In genomic region chr8:124393927-124394326, GRCm38 (mm10) we compare ENCODE assay signal across 11 mouse cellular contexts. TPM values are rescaled to one million over a fixed set of nuclear protein-coding genes. Genes with fewer than 3 reads are reported as not detected.
DNase-seq lines count a peak whose midpoint lies in the region; ATAC-seq and TF ChIP-seq lines count a peak whose summit lies in the region.
"Had no signal": no experiment of that assay in that cellular context is flagged by ENCODE, and none has a peak within 500 bp of the region (broad histone marks: within the 10 kb centered on the region; RNA-seq: fewer than 3 reads in every experiment).

No protein-coding gene starts in this region.

- no peak for DNase-seq in forebrain, postnatal 0 days
- peak; percentile 38 for DNase-seq in lung, embryonic 14.5 days
- no peak for DNase-seq in lung, adult 18-20 months
- DNase-seq in ES-E14 (ENCODE audit: low read depth, low spot score) = peak; percentile 59
- no peak for DNase-seq in forebrain, embryonic 11.5 days (ENCODE audit: low spot score)
- DNase-seq: adrenal gland, postnatal 36 days had no signal

- H3K36me3 ChIP-seq in forebrain, postnatal 0 days (ENCODE audit: insufficient read depth) = no peaks in the 10 kb centered on the region
- H3K36me3 ChIP-seq in forebrain, embryonic 15.5 days = no peaks in the 10 kb centered on the region
- H3K36me3 ChIP-seq in lung, embryonic 14.5 days (ENCODE audit: insufficient read depth) = no peaks in the 10 kb centered on the region
- no peaks in the 10 kb centered on the region for H3K36me3 ChIP-seq in ES-E14 (ENCODE audit: control insufficient read depth, insufficient read depth, low read length, poor library complexity, severe bottlenecking)
- H3K36me3 ChIP-seq in forebrain, embryonic 13.5 days (ENCODE audit: poor library complexity, severe bottlenecking) = no peaks in the 10 kb centered on the region
- no peaks in the 10 kb centered on the region for H3K36me3 ChIP-seq in forebrain, embryonic 11.5 days (ENCODE audit: control insufficient read depth, insufficient read depth, low read length)
- H3K36me3 ChIP-seq: neural tube, embryonic 13.5 days had no signal

- TF ChIP-seq POLR2A in olfactory bulb, adult 2 months (IDR thresholded peaks at IDR 0.05; ENCODE audit: insufficient read depth, low read depth, low read length) = no peak

- H3K4me1 ChIP-seq in forebrain, postnatal 0 days (ENCODE audit: insufficient read depth) = 0 out of 2 replicates have a peak, but pooled peaks cover 7% of the 10 kb centered on the region
- H3K4me1 ChIP-seq in forebrain, embryonic 15.5 days = peaks cover 4% of the 10 kb centered on the region; the same call in 1 of the 2 replicates
- peaks cover 9% of the 10 kb centered on the region; the same call in 1 of the 2 replicates for H3K4me1 ChIP-seq in lung, embryonic 14.5 days (ENCODE audit: insufficient read depth)
- peaks cover 0 to under 1% of the 10 kb centered on the region in 2 experiments; a peak in 1 of 4 replicates for H3K4me1 ChIP-seq in ES-E14 (ENCODE audit: control insufficient read depth in 2 of 2, insufficient read depth in 2 of 2, low read length in 2 of 2, poor library complexity in 1 of 2)
- H3K4me1 ChIP-seq in olfactory bulb, adult 2 months (ENCODE audit: control insufficient read depth, insufficient read depth, low read length) = peaks cover 61% of the 10 kb centered on the region
- peaks cover 2% of the 10 kb centered on the region; the same call in 1 of the 2 replicates for H3K4me1 ChIP-seq in forebrain, embryonic 13.5 days
- no peaks in the 10 kb centered on the region for H3K4me1 ChIP-seq in forebrain, embryonic 11.5 days (replicated peaks; ENCODE audit: control insufficient read depth, insufficient read depth, low read length)

- H3K27me3 ChIP-seq in forebrain, postnatal 0 days (ENCODE audit: insufficient read depth, low read length) = no peaks in the 10 kb centered on the region
- no peaks in the 10 kb centered on the region for H3K27me3 ChIP-seq in forebrain, embryonic 15.5 days
- no peaks in the 10 kb centered on the region for H3K27me3 ChIP-seq in lung, embryonic 14.5 days (ENCODE audit: insufficient read depth, low read length)
- no peaks in the 10 kb centered on the region for H3K27me3 ChIP-seq in forebrain, embryonic 13.5 days
- H3K27me3 ChIP-seq in forebrain, embryonic 11.5 days (ENCODE audit: control insufficient read depth, insufficient read depth, low read length) = no peaks in the 10 kb centered on the region
- H3K27me3 ChIP-seq: neural tube, embryonic 13.5 days had no signal

- no peaks in the 10 kb centered on the region for H3K9me3 ChIP-seq in forebrain, postnatal 0 days (ENCODE audit: low read length)
- no peaks in the 10 kb centered on the region for H3K9me3 ChIP-seq in forebrain, embryonic 15.5 days
- no peaks in the 10 kb centered on the region for H3K9me3 ChIP-seq in lung, embryonic 14.5 days (ENCODE audit: low read depth, low read length)
- H3K9me3 ChIP-seq in ES-E14 (ENCODE audit: control insufficient read depth, insufficient read depth, low read depth, low read length) = no peaks in the 10 kb centered on the region
- no peaks in the 10 kb centered on the region for H3K9me3 ChIP-seq in forebrain, embryonic 13.5 days (replicated peaks)
- H3K9me3 ChIP-seq in forebrain, embryonic 11.5 days (ENCODE audit: control insufficient read depth, low read length) = no peaks in the 10 kb centered on the region
- H3K9me3 ChIP-seq: neural tube, embryonic 13.5 days had no signal

- no peak for ATAC-seq in forebrain, postnatal 0 days
- ATAC-seq in forebrain, embryonic 15.5 days (replicated peaks) = no peak
- no peak for ATAC-seq in lung, embryonic 14.5 days (ENCODE audit: insufficient read depth)
- no peak for ATAC-seq in forebrain, embryonic 13.5 days
- no peak for ATAC-seq in forebrain, embryonic 11.5 days (replicated peaks; ENCODE audit: low FRiP score)
- ATAC-seq: forebrain, embryonic 16.5 days had no signal

- H3K27ac ChIP-seq in forebrain, postnatal 0 days (ENCODE audit: low read depth, low read length) = no peak overlapping the region
- no peak overlapping the region for H3K27ac ChIP-seq in forebrain, embryonic 15.5 days (replicated peaks)
- H3K27ac ChIP-seq in lung, embryonic 14.5 days (ENCODE audit: low read depth) = no peak overlapping the region
- H3K27ac ChIP-seq in ES-E14 (ENCODE audit: insufficient read depth, low read depth, low read length, poor library complexity, severe bottlenecking) = no peak overlapping the region
- H3K27ac ChIP-seq in olfactory bulb, adult 2 months (ENCODE audit: insufficient read depth, low read depth, low read length) = no peak overlapping the region
- H3K27ac ChIP-seq in forebrain, embryonic 13.5 days = no peak overlapping the region
- no peak overlapping the region for H3K27ac ChIP-seq in forebrain, embryonic 11.5 days (ENCODE audit: low read depth, low read length)
- H3K27ac ChIP-seq: neural tube, embryonic 13.5 days had no signal

- no peak overlapping the region for H3K4me3 ChIP-seq in forebrain, postnatal 0 days (ENCODE audit: low read depth, low read length)
- no peak overlapping the region for H3K4me3 ChIP-seq in forebrain, embryonic 15.5 days
- H3K4me3 ChIP-seq in lung, embryonic 14.5 days (ENCODE audit: low read depth, low read length) = no peak overlapping the region
- H3K4me3 ChIP-seq in ES-E14 (ENCODE audit: insufficient read depth in 1 of 2, low read depth in 1 of 2, low read length in 2 of 2, poor library complexity in 1 of 2, severe bottlenecking in 1 of 2) = no peak overlapping the region
- no peak overlapping the region for H3K4me3 ChIP-seq in olfactory bulb, adult 2 months (ENCODE audit: insufficient read depth, low read depth, low read length)
- H3K4me3 ChIP-seq in forebrain, embryonic 13.5 days = no peak overlapping the region
- no peak overlapping the region for H3K4me3 ChIP-seq in forebrain, embryonic 11.5 days (ENCODE audit: low read depth, low read length)
- H3K4me3 ChIP-seq: neural tube, embryonic 13.5 days had no signal

- no peak overlapping the region for H3K9ac ChIP-seq in forebrain, postnatal 0 days
- H3K9ac ChIP-seq in forebrain, embryonic 15.5 days (replicated peaks) = no peak overlapping the region
- H3K9ac ChIP-seq in lung, embryonic 14.5 days = no peak overlapping the region
- H3K9ac ChIP-seq in ES-E14 (ENCODE audit: insufficient read depth, low read depth, low read length, poor library complexity, severe bottlenecking) = no peak overlapping the region
- H3K9ac ChIP-seq in forebrain, embryonic 13.5 days = no peak overlapping the region
- no peak overlapping the region for H3K9ac ChIP-seq in forebrain, embryonic 11.5 days (ENCODE audit: low read length)
- H3K9ac ChIP-seq: neural tube, embryonic 13.5 days had no signal

- in situ Hi-C loops in ES-E14 (cut with MboI; ENCODE audit: low sequenced_read_pairs in 2 of 2, unreplicated experiment in 2 of 2) = no loop called here

- no peak overlapping the region for H3K4me2 ChIP-seq in forebrain, postnatal 0 days (ENCODE audit: low read depth)
- no peak overlapping the region for H3K4me2 ChIP-seq in forebrain, embryonic 15.5 days (replicated peaks)
- H3K4me2 ChIP-seq in lung, embryonic 14.5 days = no peak overlapping the region
- no peak overlapping the region for H3K4me2 ChIP-seq in forebrain, embryonic 13.5 days
- H3K4me2 ChIP-seq in forebrain, embryonic 11.5 days (ENCODE audit: low read depth, low read length, severe bottlenecking) = no peak overlapping the region
- H3K4me2 ChIP-seq: neural tube, embryonic 13.5 days had no signal

- 87% methylated on average over 4 of the region's 4 CpGs for WGBS in forebrain, postnatal 0 days
- 87% methylated on average over 4 of the region's 4 CpGs for WGBS in forebrain, embryonic 15.5 days
- WGBS in lung, embryonic 14.5 days = 84% methylated on average over 4 of the region's 4 CpGs
- WGBS in olfactory bulb, adult 2 months = 83% methylated on average over 4 of the region's 4 CpGs
- WGBS in forebrain, embryonic 13.5 days = 85% methylated on average over 4 of the region's 4 CpGs
- WGBS in forebrain, embryonic 11.5 days = 88% methylated on average over 4 of the region's 4 CpGs

- TF ChIP-seq CTCF in forebrain, postnatal 0 days (IDR thresholded peaks at IDR 0.05; ENCODE audit: low read depth) = peak; percentile 51
- TF ChIP-seq CTCF in lung, embryonic 14.5 days (IDR thresholded peaks at IDR 0.05; ENCODE audit: low read depth) = peak; percentile 43
- TF ChIP-seq CTCF in olfactory bulb, adult 2 months (IDR thresholded peaks at IDR 0.05; ENCODE audit: insufficient read depth, low read depth, low read length) = 0 out of 2 replicates have a peak, but pooled peaks have one; percentile 12

TF ChIP-seq in ES-E14, 5 proteins besides CTCF, POLR2A, EP300 and RAD21:
- TF ChIP-seq MAFK (IDR thresholded peaks at IDR 0.05; ENCODE audit: insufficient read depth, low read depth, low read length) = no peak
- no peak for TF ChIP-seq CHD2 (IDR thresholded peaks at IDR 0.05; ENCODE audit: low read depth, low read length)
- no peak; the same call in 1 of the 2 replicates for TF ChIP-seq ZC3H11A (IDR thresholded peaks at IDR 0.05; ENCODE audit: borderline replicate concordance, low read depth, low read length)
- TF ChIP-seq HCFC1 (IDR thresholded peaks at IDR 0.05; ENCODE audit: borderline replicate concordance, insufficient read depth, low read length) = no peak
- TF ChIP-seq ZNF384 (IDR thresholded peaks at IDR 0.05; ENCODE audit: low read depth, low read length) = no peak

RNA-seq across cellular contexts. Expression of gene Pgbd5, which starts 45.5 kb away (rescaled TPM):
- total RNA-seq in forebrain, postnatal 0 days (2014; rRNA removed) = 57.1 and 62.5 TPM in 2 replicates
- 12.9 and 17.3 TPM in 2 replicates for polyA plus RNA-seq in forebrain, postnatal 0 days (2015; fragmentation: Nextera tagmentation; extraction: Ambion mirVana)
- polyA plus RNA-seq in forebrain, embryonic 15.5 days (2015; fragmentation: Nextera tagmentation; extraction: Ambion mirVana) = 9.9 and 10.0 TPM in 2 replicates
- polyA plus RNA-seq in lung, embryonic 14.5 days (2014; fragmentation: Nextera tagmentation; extraction: Ambion mirVana) = 2.2 and 2.5 TPM in 2 replicates
- 2.1 and 3.5 TPM in 2 replicates for total RNA-seq in ES-E14 (2012; rRNA removed)
- not detected in 2 replicates for polyA plus RNA-seq in olfactory bulb, adult 2 months (2012; ENCODE audit: insufficient read depth, insufficient read length, low replicate concordance, missing spikeins)
- polyA plus RNA-seq in forebrain, embryonic 13.5 days (2015; fragmentation: Nextera tagmentation; extraction: Ambion mirVana) = 5.9 and 6.3 TPM in 2 replicates
- polyA plus RNA-seq in forebrain, embryonic 11.5 days (2014; fragmentation: Nextera tagmentation; extraction: Ambion mirVana) = 4.8 and 5.3 TPM in 2 replicates

Comparison
In these comparisons a context has a peak if more than half of its experiments do, and no peak if none do; other contexts are left out.
1. DNase-seq: peak in lung, embryonic 14.5 days (single experiment) and ES-E14 (single experiment); none in forebrain, postnatal 0 days (single experiment), lung, adult 18-20 months (0 of 2) and forebrain, embryonic 11.5 days (single experiment).
2. Peak in every context shown above with its lines, with median percentiles within 50 percentile points of each other: CTCF ChIP-seq.